Mouse (Mus musculus) neutrophil, adult 83 days (primary cell): ENCODE results near the gene Clasrp. TPM values are rescaled to one million over a fixed set of nuclear protein-coding genes. Genes with fewer than 3 reads are reported as not detected.

Source experiments
- total RNA-seq, 2 experiments: library from RNA; stranded (reverse); gene quantifications; one replicate each; pipeline ENCODE4 v1.2.4; 2023

Gene Clasrp
- 10 to 100 TPM; 51.8 to 52.1 TPM for total RNA-seq

DNA sequence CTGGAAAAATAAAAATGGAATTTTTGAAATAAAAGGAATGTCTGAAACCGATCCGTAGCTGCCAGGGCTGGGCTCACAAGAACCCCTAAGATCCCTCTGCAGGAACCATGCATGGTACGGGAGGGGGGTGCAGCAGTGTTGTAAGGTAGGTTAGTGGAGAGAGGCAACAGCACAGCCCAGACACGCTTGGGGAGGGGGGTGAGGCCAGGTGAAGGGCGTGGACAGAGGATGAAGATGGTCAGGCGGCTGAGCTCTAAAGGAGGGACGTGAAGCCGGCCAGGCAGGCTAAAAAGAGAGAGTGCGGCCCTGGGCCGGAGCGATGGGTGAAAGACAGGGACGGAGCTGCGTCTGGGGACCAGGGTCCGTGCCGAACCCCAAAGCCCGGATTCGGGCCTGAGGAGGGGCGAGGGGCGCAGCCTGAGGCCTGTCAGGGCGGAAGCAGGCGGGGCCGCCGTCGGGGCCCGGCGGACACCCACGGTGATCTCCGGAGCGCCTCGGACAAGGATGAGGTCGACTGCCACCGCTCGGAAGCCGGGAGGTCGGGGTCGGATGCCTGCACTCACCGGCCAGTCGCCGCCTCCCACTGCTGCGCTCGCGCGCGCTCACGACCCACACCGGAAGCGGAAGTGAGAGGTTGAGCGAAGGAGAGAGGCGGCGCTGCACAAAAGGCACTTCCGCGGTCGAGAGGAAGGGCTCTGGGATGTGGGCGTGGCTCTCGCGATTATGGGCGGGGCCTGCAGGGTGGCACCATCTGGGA lies at the start of gene Clasrp:
Clasrp (minus strand) TSS at position 638 of the 757 bp plus-strand sequence.

DNA sequence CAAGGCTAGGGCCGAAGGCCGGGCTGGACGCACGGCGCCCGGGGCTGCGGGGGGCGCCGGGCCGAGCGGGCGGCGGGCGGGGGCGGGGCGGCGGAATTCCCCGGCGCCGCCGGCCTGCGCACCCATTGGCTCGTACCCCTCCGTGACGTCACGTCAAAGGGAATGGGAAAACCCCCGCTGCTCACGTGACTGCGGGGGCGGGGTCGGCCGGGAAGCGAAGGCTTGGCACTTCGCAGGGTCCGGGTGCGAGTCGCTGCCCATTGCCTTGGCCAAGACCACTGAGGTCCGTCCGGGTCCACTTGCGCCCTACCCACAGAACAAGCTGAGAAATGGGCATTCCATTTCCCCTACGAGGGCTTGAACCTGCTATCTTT lies 25.1 kb upstream of the Clasrp start, which contains the start of gene Relb:
Relb (minus strand) TSS at position 78 of the 374 bp plus-strand sequence.

DNA sequence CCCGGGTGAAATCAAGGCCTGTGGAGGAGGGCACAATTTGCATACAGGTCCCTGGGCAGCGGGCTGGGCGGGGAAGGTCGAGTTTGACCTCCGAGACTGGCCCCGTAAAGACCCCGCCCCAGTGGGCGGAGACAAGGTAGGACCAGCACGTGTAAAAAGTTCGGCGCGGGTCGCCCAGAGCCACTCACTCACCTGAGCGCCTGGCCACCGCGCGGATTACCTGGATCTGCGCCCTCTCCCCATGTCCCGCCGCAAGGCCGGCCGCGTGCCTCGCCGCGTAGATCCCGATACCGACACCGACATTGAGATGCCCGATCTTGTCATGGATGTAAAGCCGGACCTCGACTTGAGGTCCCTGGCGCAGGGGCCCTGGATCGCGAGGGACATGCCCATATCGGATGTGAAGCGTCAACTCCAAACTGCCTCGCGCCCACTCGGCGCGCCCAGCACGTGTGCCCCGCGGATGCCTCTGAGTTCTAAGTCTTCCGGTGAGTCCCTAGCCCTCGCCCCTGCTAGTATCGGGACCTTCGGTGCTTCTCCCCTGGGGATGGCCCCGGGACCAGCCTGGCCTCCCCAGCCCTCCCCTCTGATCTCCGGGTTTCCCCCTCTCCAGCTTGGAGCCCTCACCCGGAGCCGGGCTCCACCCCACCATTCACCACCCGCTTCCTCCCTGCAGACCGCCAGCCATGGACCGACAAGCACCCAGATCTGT lies 27.0 kb downstream of the Clasrp start, which contains the start of the genes Zfp296 and Gemin7:
Zfp296 (plus strand) TSS at position 147 of the 712 bp plus-strand sequence.
Gemin7 (minus strand) TSS at position 455 of the 712 bp plus-strand sequence.

DNA sequence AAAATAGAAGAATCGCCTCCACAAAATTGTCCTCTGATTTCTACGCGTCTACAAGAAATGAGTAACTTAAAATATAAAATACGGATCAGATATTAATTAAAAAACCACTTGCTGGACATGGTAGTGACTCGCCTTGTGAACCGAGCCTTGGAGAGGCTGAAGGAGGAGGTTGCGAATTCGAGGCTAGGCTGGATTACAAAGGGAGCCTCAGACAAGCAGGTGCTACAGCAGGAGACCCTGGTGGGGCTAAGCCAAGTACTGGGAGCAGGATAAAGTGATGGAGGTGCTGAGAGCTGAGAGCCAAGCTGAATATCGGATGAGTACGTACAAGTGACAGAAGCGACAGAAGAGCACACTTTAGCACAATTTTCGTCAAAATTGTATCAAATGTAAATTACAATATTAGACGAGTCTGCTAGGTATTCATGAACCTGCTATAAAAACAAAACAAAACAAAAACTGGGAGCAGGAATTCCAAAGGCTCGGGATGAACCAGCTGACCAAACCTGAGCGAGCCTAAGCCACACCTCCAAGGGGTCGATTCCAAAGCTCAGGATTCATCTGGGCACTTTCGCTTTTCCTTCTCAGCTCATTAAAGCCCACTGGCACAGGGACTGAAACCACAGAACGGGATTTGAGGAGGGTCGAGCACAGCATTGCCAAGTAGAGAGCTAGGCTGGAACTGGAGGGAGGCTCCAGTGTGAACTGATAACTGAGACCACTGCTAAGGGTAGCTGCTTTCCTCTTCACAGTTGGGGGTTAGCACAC lies 41.5 kb downstream of the Clasrp start, which contains the start of gene Ppp1r37:
Ppp1r37 (minus strand) TSS at position 434 of the 768 bp plus-strand sequence.

Other genes with a start within 250 kb of the Clasrp start
- 1 to 10 TPM; 5.5 to 5.8 TPM for gene Cd3eap, start 245.0 kb downstream of the Clasrp start, total RNA-seq
- 1 to 10 TPM; 2.9 to 5.6 TPM for gene Ppp1r13l, start 244.7 kb downstream of the Clasrp start, total RNA-seq
- 10 to 100 TPM; 13.2 to 23.6 TPM for gene Ercc2, start 222.5 kb downstream of the Clasrp start, total RNA-seq
- gene Klc3, start 200.4 kb downstream of the Clasrp start, total RNA-seq, result not detected
- gene Ckm, start 199.7 kb downstream of the Clasrp start, total RNA-seq, result 1 to 10 TPM; 3.4 to 4.7 TPM
- gene Mark4, start 145.7 kb downstream of the Clasrp start, total RNA-seq, result 10 to 100 TPM; 26.4 to 28.6 TPM
- under 1 TPM; 0.24 to 0.35 TPM for gene Exoc3l2, start 141.2 kb downstream of the Clasrp start, total RNA-seq
- 1 to 10 TPM; 7.4 to 7.9 TPM for gene Bloc1s3, start 96.1 kb downstream of the Clasrp start, total RNA-seq
- 10 to 100 TPM; 22.1 to 24.5 TPM for gene Trappc6a, start 96.1 kb downstream of the Clasrp start, total RNA-seq
- gene Nkpd1, start 86.6 kb downstream of the Clasrp start, total RNA-seq, result not detected
- gene Ppp1r37, start 41.4 kb downstream of the Clasrp start, total RNA-seq, result 10 to 100 TPM; 31.9 to 36.5 TPM
- 1 to 10 TPM; 3.0 to 3.5 TPM for gene Zfp296, start 27.2 kb downstream of the Clasrp start, total RNA-seq
- gene Gemin7, start 26.9 kb downstream of the Clasrp start, total RNA-seq, result 10 to 100 TPM; 53.1 to 56.2 TPM
- 10 to 100 TPM; 13.5 to 14.1 TPM for gene Relb, start 25.0 kb upstream of the Clasrp start, total RNA-seq
- gene Clptm1, start 60.5 kb upstream of the Clasrp start, total RNA-seq, result 10 to 100 TPM; 57.6 to 60.6 TPM
- gene Apoc2, start 73.5 kb upstream of the Clasrp start, total RNA-seq, result 10 to 100 TPM; 52.2 to 56.0 TPM
- gene Gm44805, start 76.9 kb upstream of the Clasrp start, total RNA-seq, result not detected
- gene Apoc4, start 77.0 kb upstream of the Clasrp start, total RNA-seq, result not detected
- gene Apoc1, start 88.2 kb upstream of the Clasrp start, total RNA-seq, result 1 to 10 TPM; 3.8 to 5.7 TPM
- 10 to 100 TPM; 95.8 to 99.6 TPM for gene Apoe, start 94.7 kb upstream of the Clasrp start, total RNA-seq
- gene Tomm40, start 111.0 kb upstream of the Clasrp start, total RNA-seq, result 10 to 100 TPM; 28.6 to 35.3 TPM
- under 1 TPM; 0.38 to 0.55 TPM for gene Nectin2, start 146.0 kb upstream of the Clasrp start, total RNA-seq
- gene Bcam, start 166.5 kb upstream of the Clasrp start, total RNA-seq, result not detected
- gene Cblc, start 192.3 kb upstream of the Clasrp start, total RNA-seq, result not detected
- gene Bcl3, start 218.3 kb upstream of the Clasrp start, total RNA-seq, result 10 to 100 TPM; 19.6 to 41.8 TPM
- gene Gm19345, start 247.5 kb upstream of the Clasrp start, total RNA-seq, result not detected